Mouse (Mus musculus) midbrain, postnatal 0 days (tissue): ENCODE results near the gene Ccdc141. TPM values are rescaled to one million over a fixed set of nuclear protein-coding genes. Genes with fewer than 3 reads are reported as not detected.

Experiments
- ATAC-seq: fragments of 200-750 bp; cut with Nextera tagmentation; 2 replicates; pipeline ENCODE4 v1.8.0; 2017; ENCODE audit warnings: moderate number of reproducible peaks, mild to moderate bottlenecking, moderate TSS enrichment, moderate library complexity; ENCODE audit not compliant: low FRiP score
- DNase-seq: peaks from one replicate; pipeline ENCODE4 v3.0.0-alpha.2; 2015; ENCODE audit warnings: low spot score
- H3K27ac ChIP-seq: fragments of 300-500 bp; sonication (generic); 2 replicates; pipeline ENCODE4 v1.5.1; 2014; ENCODE audit warnings: low read depth, mild to moderate bottlenecking, low read length, mixed read lengths
- H3K27me3 ChIP-seq: fragments of 300-500 bp; sonication (generic); 2 replicates; pipeline ENCODE4 v1.6.1; 2014; ENCODE audit warnings: low read length, control low read depth, mixed read lengths; ENCODE audit not compliant: insufficient read depth
- H3K36me3 ChIP-seq: fragments of 300-500 bp; sonication (generic); 2 replicates; pipeline ENCODE4 v1.6.1; 2014; ENCODE audit warnings: low read length, control low read depth, mixed read lengths; ENCODE audit not compliant: insufficient read depth
- H3K4me1 ChIP-seq: fragments of 300-500 bp; sonication (generic); 2 replicates; pipeline ENCODE4 v1.6.1; 2014; ENCODE audit warnings: mild to moderate bottlenecking, control low read depth, antibody characterized with exemption, low read length, mixed read lengths; ENCODE audit not compliant: insufficient read depth
- H3K4me2 ChIP-seq: fragments of 300-500 bp; sonication (generic); 2 replicates; pipeline ENCODE4 v1.6.1; 2014; ENCODE audit warnings: low read depth, mild to moderate bottlenecking, low read length, mixed read lengths; ENCODE audit not compliant: poor library complexity, severe bottlenecking
- H3K4me3 ChIP-seq: fragments of 300-500 bp; sonication (generic); 2 replicates; pipeline ENCODE4 v1.5.1; 2014; ENCODE audit warnings: low read depth, mild to moderate bottlenecking, low read length, moderate library complexity
- H3K9ac ChIP-seq: fragments of 300-500 bp; sonication (generic); replicated peaks from 2 replicates; pipeline ENCODE4 v1.6.1; 2014; ENCODE audit warnings: mild to moderate bottlenecking, low read length, moderate library complexity, mixed read lengths; ENCODE audit not compliant: poor library complexity, severe bottlenecking
- H3K9me3 ChIP-seq: fragments of 300-500 bp; sonication (generic); 2 replicates; pipeline ENCODE4 v1.6.1; 2016; ENCODE audit warnings: low read length, control low read depth
- CTCF ChIP-seq: IDR thresholded peaks from 2 replicates; pipeline ENCODE4 v1.5.1; 2016; ENCODE audit warnings: antibody characterized with exemption, mild to moderate bottlenecking
- WGBS: fragments of 180-500 bp; shearing (Covaris S2); extraction: QIAGEN DNeasy Blood & Tissue Kit; methylation state at CpG from one replicate; pipeline ENCODE4 v1.1.7; 2014; 5-methylcytosine and 5-hydroxymethylcytosine counted together
- polyA plus RNA-seq: library from polyadenylated mRNA; unstranded; fragments of >200 nt; fragmentation: Nextera tagmentation; extraction: Ambion mirVana; gene quantifications from 2 replicates; pipeline ENCODE4 v1.2.1, GENCODE M21; 2015
- total RNA-seq: library from RNA; depleted of rRNA; stranded (reverse); fragments of >200 nt; gene quantifications from 2 replicates; pipeline ENCODE4 v1.2.3, GENCODE M21; 2014

Ccdc141 gene
- total and polyA plus RNA-seq, 2 experiments from 2014 or later = 7.1 to 7.9 TPM

DNA sequence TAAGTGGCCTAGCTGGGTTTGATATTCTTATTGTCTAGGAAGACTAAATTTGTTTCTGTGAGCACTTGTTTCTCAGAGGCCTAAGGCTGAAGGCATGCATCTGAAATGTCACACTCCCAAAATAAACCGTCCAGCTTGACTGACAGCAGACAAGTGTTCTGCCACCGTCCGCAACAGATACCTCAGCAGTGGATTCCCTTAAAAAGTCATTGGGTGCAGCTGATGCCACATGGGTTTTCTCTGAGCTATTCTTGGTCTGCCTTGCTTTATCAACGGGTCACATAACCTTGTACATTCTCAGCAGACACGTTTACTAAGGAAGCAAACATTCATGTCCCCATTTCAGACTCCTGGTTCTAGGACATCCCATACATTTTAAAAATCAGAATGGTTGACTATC lies 188.7 kb downstream of the Ccdc141 start:
- Histone ChIP-seq H3K9ac (no peak overlapping the region), H3K36me3 (no peaks in the 10 kb centered on the region), H3K4me1 (no peaks in the 10 kb centered on the region), H3K4me3 (no peak overlapping the region), H3K9me3 (no peaks in the 10 kb centered on the region), H3K27ac (no peak overlapping the region), H3K27me3 (no peaks in the 10 kb centered on the region), H3K4me2 (no peak overlapping the region)
- no peak for TF ChIP-seq CTCF
- DNase-seq = no peak
- WGBS = 71% methylated on average over 5 of the region's 5 CpGs
- no peak for ATAC-seq

DNA sequence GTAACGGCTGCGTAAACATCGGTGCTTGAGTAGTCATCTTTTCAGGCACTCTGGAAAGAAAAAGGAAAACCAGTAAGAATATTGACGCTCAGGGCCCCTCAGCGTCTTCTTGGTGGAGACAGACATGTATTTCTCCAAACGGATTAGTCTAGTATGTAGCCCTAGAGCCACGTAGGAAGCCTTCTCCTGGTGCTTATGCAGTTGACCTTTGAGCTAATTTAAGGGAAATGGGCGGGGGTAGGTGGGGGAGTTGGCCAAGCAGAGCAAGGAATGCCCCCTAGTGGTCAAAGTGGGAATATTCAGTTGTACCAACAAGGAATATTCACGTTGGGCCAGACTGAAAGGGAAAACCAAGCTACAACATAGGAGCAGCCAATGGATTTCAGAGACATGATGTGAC lies 190.3 kb downstream of the Ccdc141 start:
- Histone ChIP-seq H3K36me3 (no peaks in the 10 kb centered on the region), H3K4me2 (no peak overlapping the region), H3K9me3 (no peaks in the 10 kb centered on the region), H3K9ac (no peak overlapping the region), H3K4me1 (no peaks in the 10 kb centered on the region), H3K27ac (no peak overlapping the region), H3K27me3 (no peaks in the 10 kb centered on the region), H3K4me3 (no peak overlapping the region)
- peak; percentile 65 for TF ChIP-seq CTCF
- 55% methylated on average over 9 of the region's 9 CpGs for WGBS
- no peak for ATAC-seq
- DNase-seq = no peak

DNA sequence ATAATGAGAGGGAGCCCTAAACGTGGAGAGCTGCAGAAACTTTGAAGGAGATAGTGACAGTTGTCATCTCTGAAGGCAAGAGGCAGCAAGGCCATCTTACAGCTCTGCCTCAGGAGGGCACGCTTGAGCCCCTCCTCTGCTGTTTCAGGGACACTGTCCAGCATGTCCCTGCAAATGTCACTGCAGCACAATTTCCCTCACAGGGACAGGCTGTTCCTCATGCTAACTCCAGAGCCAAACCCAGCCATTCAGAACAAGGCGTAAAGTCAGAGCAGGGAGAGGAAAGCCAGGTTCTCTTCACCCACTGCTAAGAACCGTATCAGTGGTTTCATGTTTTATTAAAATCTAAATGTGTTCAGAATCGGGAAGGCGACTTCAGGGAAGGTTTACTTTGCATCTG lies 192.8 kb downstream of the Ccdc141 start:
- H3K9ac ChIP-seq = no peak overlapping the region
- ATAC-seq (no peak), DNase-seq (no peak)
- no peak overlapping the region for H3K4me2 ChIP-seq
- H3K27ac ChIP-seq = no peak overlapping the region
- no peaks in the 10 kb centered on the region for H3K36me3 ChIP-seq
- H3K4me1 ChIP-seq = no peaks in the 10 kb centered on the region
- H3K9me3 ChIP-seq = no peaks in the 10 kb centered on the region
- no peak for TF ChIP-seq CTCF
- no peak overlapping the region for H3K4me3 ChIP-seq
- WGBS = 72% methylated on average over 6 of the region's 6 CpGs
- no peaks in the 10 kb centered on the region for H3K27me3 ChIP-seq

DNA sequence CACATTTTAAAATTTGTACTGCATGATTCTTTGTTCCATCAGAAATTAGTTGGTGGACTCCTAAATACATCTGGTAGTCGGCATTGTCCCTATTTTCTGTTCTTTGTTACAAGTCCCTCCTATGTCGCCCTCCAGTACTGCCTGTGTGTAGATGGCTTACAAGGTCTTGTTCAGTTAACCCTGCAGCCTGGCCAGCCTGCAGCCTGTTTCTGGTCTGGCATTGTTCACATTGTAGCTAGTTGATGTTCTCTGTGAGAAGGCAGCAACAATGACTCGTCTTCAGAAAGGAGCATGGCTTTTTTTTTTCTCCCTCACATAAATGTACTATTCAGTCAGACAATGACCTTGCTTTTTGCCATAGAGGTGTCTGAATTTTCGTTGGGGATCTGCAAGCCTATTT lies 198.4 kb downstream of the Ccdc141 start:
- DNase-seq (no peak), ATAC-seq (no peak)
- H3K9me3 ChIP-seq = no peaks in the 10 kb centered on the region
- TF ChIP-seq CTCF = no peak
- H3K4me3 ChIP-seq = no peak overlapping the region
- H3K4me1 ChIP-seq = no peaks in the 10 kb centered on the region
- no peaks in the 10 kb centered on the region for H3K27me3 ChIP-seq
- H3K9ac ChIP-seq = no peak overlapping the region
- no peaks in the 10 kb centered on the region for H3K36me3 ChIP-seq
- H3K27ac ChIP-seq = no peak overlapping the region
- 43% methylated on average over 4 of the region's 4 CpGs for WGBS
- no peak overlapping the region for H3K4me2 ChIP-seq

DNA sequence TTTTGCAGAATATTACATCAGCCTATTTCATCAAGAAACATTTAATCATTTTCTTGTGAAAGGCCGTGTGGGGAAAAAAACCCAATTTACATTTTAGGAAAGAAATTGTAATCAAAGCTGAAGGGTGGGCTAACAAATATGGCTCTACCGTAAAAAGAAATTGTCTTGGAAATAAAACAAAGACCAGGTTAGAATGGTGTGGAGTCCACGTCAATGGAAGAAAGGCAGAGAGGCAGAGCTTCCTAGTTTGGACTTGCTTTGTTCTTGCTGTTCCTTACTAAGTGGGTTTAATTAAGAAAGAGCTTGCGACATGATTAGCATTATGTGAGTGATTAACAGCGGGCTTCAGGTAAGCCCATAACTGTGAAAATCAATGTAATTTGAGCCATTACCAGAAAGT lies 199.4 kb downstream of the Ccdc141 start:
- 40% methylated on average over 5 of the region's 5 CpGs for WGBS
- Histone ChIP-seq H3K4me2 (no peak overlapping the region; the same call in 1 of the 2 replicates), H3K27ac (no peak overlapping the region), H3K4me1 (no peaks in the 10 kb centered on the region), H3K36me3 (no peaks in the 10 kb centered on the region), H3K4me3 (no peak overlapping the region), H3K27me3 (no peaks in the 10 kb centered on the region), H3K9ac (no peak overlapping the region), H3K9me3 (no peaks in the 10 kb centered on the region)
- no peak for TF ChIP-seq CTCF
- no peak for ATAC-seq
- peak; percentile 18 for DNase-seq

DNA sequence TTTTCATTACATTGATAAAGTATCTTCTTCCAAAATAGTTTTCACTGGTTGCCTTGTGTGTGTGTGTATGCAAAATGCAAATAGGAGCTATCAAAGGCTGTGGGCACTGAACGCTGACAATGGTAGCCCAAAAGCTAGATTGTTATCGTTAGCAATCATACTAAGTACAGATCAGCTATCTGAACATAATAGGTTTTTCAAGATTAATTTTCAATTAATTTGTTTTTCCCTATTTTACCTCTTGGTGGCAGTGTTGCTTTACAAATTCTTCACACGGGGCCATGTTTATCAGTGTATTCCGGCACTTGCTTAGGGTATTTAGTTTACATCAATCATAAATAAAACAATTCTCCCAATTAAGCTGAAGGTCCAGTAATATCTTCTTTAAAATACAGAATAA lies 199.8 kb downstream of the Ccdc141 start:
- TF ChIP-seq CTCF = peak; percentile 79
- Histone ChIP-seq H3K4me1 (no peaks in the 10 kb centered on the region), H3K9me3 (no peaks in the 10 kb centered on the region), H3K4me3 (no peak overlapping the region), H3K9ac (no peak overlapping the region), H3K27ac (no peak overlapping the region), H3K27me3 (no peaks in the 10 kb centered on the region), H3K4me2 (no peak overlapping the region), H3K36me3 (no peaks in the 10 kb centered on the region)
- ATAC-seq = peak; percentile 41; the same call in 1 of the 2 replicates
- DNase-seq = peak; percentile 71
- 16% methylated on average over 4 of the region's 4 CpGs for WGBS
